Mouse (Mus musculus) cerebellum, adult 11-12 months (tissue): ENCODE measurements around the gene Cebpz.

Source experiments
- DNase-seq: peaks from one replicate; pipeline ENCODE4 v3.0.0; 2022

The Cebpz gene

GRCm38 (mm10) chr17:78936466-78937228 lies at the start of gene Cebpz, which contains the start of gene Ndufaf7:
TSS of gene Cebpz (minus strand) at chr17:78937066.
TSS of gene Ndufaf7 (plus strand) at chr17:78937136.
- peak; percentile 98 for DNase-seq

GRCm38 (mm10) chr17:78983736-78984135 lies 46.9 kb upstream of the Cebpz start:
- DNase-seq, result no peak

GRCm38 (mm10) chr17:78983166-78983565 lies 46.3 kb upstream of the Cebpz start:
- DNase-seq, result no peak

- DNase-seq, result no peak
Measured at GRCm38 (mm10) chr17:78968500-78968899, 31.6 kb upstream of the Cebpz start.

- no peak for DNase-seq
Measured at GRCm38 (mm10) chr17:78966092-78966883, 29.4 kb upstream of the Cebpz start.

GRCm38 (mm10) chr17:78964387-78964786 lies 27.5 kb upstream of the Cebpz start:
- DNase-seq, result no peak

- no peak for DNase-seq
Measured at GRCm38 (mm10) chr17:78959473-78959872, 22.6 kb upstream of the Cebpz start.

GRCm38 (mm10) chr17:78953240-78953639 lies 16.4 kb upstream of the Cebpz start:
- no peak for DNase-seq

- DNase-seq, result no peak
Measured at GRCm38 (mm10) chr17:78952070-78952469, 15.2 kb upstream of the Cebpz start.

- no peak for DNase-seq
Measured at GRCm38 (mm10) chr17:78951225-78951624, 14.4 kb upstream of the Cebpz start.

- DNase-seq, result no peak
Measured at GRCm38 (mm10) chr17:78942579-78942978, 5.7 kb upstream of the Cebpz start.

GRCm38 (mm10) chr17:78938927-78939326 lies 2.1 kb upstream of the Cebpz start:
- no peak for DNase-seq

GRCm38 (mm10) chr17:78937229-78937853 lies 475 bp upstream of the Cebpz start:
- peak; percentile 40 for DNase-seq

- DNase-seq, result no peak
Measured at GRCm38 (mm10) chr17:78935857-78936256, 1.0 kb downstream of the Cebpz start.

- no peak for DNase-seq
Measured at GRCm38 (mm10) chr17:78917696-78918095, 19.2 kb downstream of the Cebpz start.

- DNase-seq, result no peak
Measured at GRCm38 (mm10) chr17:78916899-78917298, 20.0 kb downstream of the Cebpz start.

- DNase-seq, result peak; percentile 94
Measured at GRCm38 (mm10) chr17:78916369-78916813, 20.5 kb downstream of the Cebpz start, which contains the start of gene Cebpzos. TSS of gene Cebpzos (plus strand) at chr17:78916500.

GRCm38 (mm10) chr17:78915772-78916171 lies 21.1 kb downstream of the Cebpz start:
- DNase-seq, result no peak

- DNase-seq, result no peak
Measured at GRCm38 (mm10) chr17:78913921-78914320, 22.9 kb downstream of the Cebpz start.

GRCm38 (mm10) chr17:78912861-78913281 lies 24.0 kb downstream of the Cebpz start:
- DNase-seq, result peak; percentile 23

GRCm38 (mm10) chr17:78909374-78909773 lies 27.5 kb downstream of the Cebpz start:
- no peak for DNase-seq

GRCm38 (mm10) chr17:78906892-78907291 lies 30.0 kb downstream of the Cebpz start, which contains the start of gene Sult6b1:
TSS of gene Sult6b1 (minus strand) at chr17:78906992.
- no peak for DNase-seq

GRCm38 (mm10) chr17:78903158-78903557 lies 33.7 kb downstream of the Cebpz start:
- no peak for DNase-seq
